Mouse (Mus musculus): ENCODE results near the gene Mettl14. TPM values are rescaled to one million over a fixed set of nuclear protein-coding genes. Genes with fewer than 3 reads are reported as not detected.

Mettl14 gene
- polyA plus RNA-seq, 1 experiment from 2014 or later = 6.9 TPM

DNA sequence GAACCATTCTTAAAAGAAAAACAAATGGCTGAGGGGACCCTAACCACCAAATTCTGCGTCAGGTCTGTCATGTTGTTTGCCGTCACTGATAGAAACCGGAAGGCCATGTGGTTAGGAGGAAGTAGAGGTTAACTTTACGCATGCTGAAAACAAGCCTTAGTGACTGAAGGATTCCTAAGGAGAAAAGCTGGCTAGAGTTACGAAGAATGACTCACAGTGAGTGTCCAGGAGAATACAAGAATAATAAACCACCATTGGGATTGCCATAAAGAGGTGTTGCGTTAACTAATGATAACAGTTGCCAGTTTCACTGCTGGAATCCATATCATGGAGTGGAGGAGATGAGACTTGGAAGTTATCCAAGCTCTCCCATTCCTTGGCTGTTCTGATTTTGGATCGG, 51.0 kb downstream of the Mettl14 start:
- 41% methylated on average over 7 of the region's 7 CpGs for WGBS (ENCODE audit: insufficient replicate concordance)
- Histone ChIP-seq H3K4me2 (ENCODE audit: low read depth, low read length) (no peak overlapping the region), H3K9ac (ENCODE audit: low read depth, low read length) (no peak overlapping the region), H3K4me1 (ENCODE audit: control insufficient read depth, low read depth, low read length) (no peaks in the 10 kb centered on the region), H3K4me3 (ENCODE audit: low read depth, low read length) (no peak overlapping the region), H3K9me3 (replicated peaks; ENCODE audit: control insufficient read depth, low read length) (no peaks in the 10 kb centered on the region), H3K27ac (ENCODE audit: low read length) (no peak overlapping the region), H3K27me3 (ENCODE audit: control insufficient read depth, insufficient read depth, low read depth, low read length) (no peaks in the 10 kb centered on the region), H3K36me3 (ENCODE audit: control insufficient read depth, insufficient read depth) (no peaks in the 10 kb centered on the region)
- no peak for ATAC-seq (ENCODE audit: low read depth)

- ATAC-seq (ENCODE audit: low read depth) = peak; percentile 81
- H3K9ac ChIP-seq (ENCODE audit: low read depth, low read length) = no peak overlapping the region
- H3K36me3 ChIP-seq (ENCODE audit: control insufficient read depth, insufficient read depth) = no peaks in the 10 kb centered on the region
- 24% methylated on average over 4 of the region's 4 CpGs for WGBS (ENCODE audit: insufficient replicate concordance)
- no peak overlapping the region for H3K27ac ChIP-seq (ENCODE audit: low read length)
- no peak overlapping the region for H3K4me2 ChIP-seq (ENCODE audit: low read depth, low read length)
- no peaks in the 10 kb centered on the region for H3K27me3 ChIP-seq (ENCODE audit: control insufficient read depth, insufficient read depth, low read depth, low read length)
- no peaks in the 10 kb centered on the region for H3K4me1 ChIP-seq (ENCODE audit: control insufficient read depth, low read depth, low read length)
- H3K9me3 ChIP-seq (replicated peaks; ENCODE audit: control insufficient read depth, low read length) = no peaks in the 10 kb centered on the region
- no peak overlapping the region for H3K4me3 ChIP-seq (ENCODE audit: low read depth, low read length)
Observed at GRCm38 (mm10) chr3:123333055-123333424, 52.9 kb downstream of the Mettl14 start.

GRCm38 (mm10) chr3:123332330-123333054, 53.4 kb downstream of the Mettl14 start:
- H3K4me2 ChIP-seq (ENCODE audit: low read depth, low read length) = no peak overlapping the region
- no peak overlapping the region for H3K9ac ChIP-seq (ENCODE audit: low read depth, low read length)
- no peak for ATAC-seq (ENCODE audit: low read depth)
- no peak overlapping the region for H3K4me3 ChIP-seq (ENCODE audit: low read depth, low read length)
- H3K9me3 ChIP-seq (replicated peaks; ENCODE audit: control insufficient read depth, low read length) = no peaks in the 10 kb centered on the region
- no peaks in the 10 kb centered on the region for H3K36me3 ChIP-seq (ENCODE audit: control insufficient read depth, insufficient read depth)
- WGBS (ENCODE audit: insufficient replicate concordance) = 64% methylated on average over 2 of the region's 2 CpGs
- H3K4me1 ChIP-seq (ENCODE audit: control insufficient read depth, low read depth, low read length) = no peaks in the 10 kb centered on the region
- no peak overlapping the region for H3K27ac ChIP-seq (ENCODE audit: low read length)
- no peaks in the 10 kb centered on the region for H3K27me3 ChIP-seq (ENCODE audit: control insufficient read depth, insufficient read depth, low read depth, low read length)

GRCm38 (mm10) chr3:123330221-123330620, 55.7 kb downstream of the Mettl14 start:
- no peaks in the 10 kb centered on the region for H3K36me3 ChIP-seq (ENCODE audit: control insufficient read depth, insufficient read depth)
- H3K9ac ChIP-seq (ENCODE audit: low read depth, low read length) = no peak overlapping the region
- no peaks in the 10 kb centered on the region for H3K9me3 ChIP-seq (replicated peaks; ENCODE audit: control insufficient read depth, low read length)
- H3K4me2 ChIP-seq (ENCODE audit: low read depth, low read length) = no peak overlapping the region
- H3K27ac ChIP-seq (ENCODE audit: low read length) = no peak overlapping the region
- 68% methylated on average over 4 of the region's 4 CpGs for WGBS (ENCODE audit: insufficient replicate concordance)
- H3K4me1 ChIP-seq (ENCODE audit: control insufficient read depth, low read depth, low read length) = no peaks in the 10 kb centered on the region
- ATAC-seq (ENCODE audit: low read depth) = no peak
- no peaks in the 10 kb centered on the region for H3K27me3 ChIP-seq (ENCODE audit: control insufficient read depth, insufficient read depth, low read depth, low read length)
- H3K4me3 ChIP-seq (ENCODE audit: low read depth, low read length) = no peak overlapping the region

DNA sequence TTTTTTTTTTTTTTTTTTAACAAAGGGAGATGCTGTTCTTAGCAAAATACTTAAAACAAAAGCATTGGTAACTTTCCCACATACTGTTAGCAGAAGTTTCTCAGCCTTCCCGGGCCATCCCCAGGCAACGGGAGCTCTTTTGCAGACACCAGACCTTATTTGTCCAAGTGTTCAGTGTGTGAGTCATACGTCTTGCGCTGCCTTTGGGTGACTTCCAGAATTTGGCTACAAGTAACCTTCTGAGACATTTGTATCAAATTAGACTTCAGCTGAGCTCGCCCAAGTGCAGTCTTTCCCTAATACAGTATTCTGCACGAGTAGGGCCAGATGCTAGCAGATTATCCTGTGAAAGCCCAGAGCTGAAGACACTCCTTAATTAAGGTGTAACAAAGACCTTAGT, 56.7 kb downstream of the Mettl14 start:
- Histone ChIP-seq H3K4me3 (ENCODE audit: low read depth, low read length) (no peak overlapping the region), H3K36me3 (ENCODE audit: control insufficient read depth, insufficient read depth) (no peaks in the 10 kb centered on the region), H3K27ac (ENCODE audit: low read length) (no peak overlapping the region), H3K4me2 (ENCODE audit: low read depth, low read length) (no peak overlapping the region), H3K9me3 (replicated peaks; ENCODE audit: control insufficient read depth, low read length) (no peaks in the 10 kb centered on the region), H3K4me1 (ENCODE audit: control insufficient read depth, low read depth, low read length) (no peaks in the 10 kb centered on the region), H3K27me3 (ENCODE audit: control insufficient read depth, insufficient read depth, low read depth, low read length) (no peaks in the 10 kb centered on the region), H3K9ac (ENCODE audit: low read depth, low read length) (no peak overlapping the region)
- 66% methylated on average over 6 of the region's 6 CpGs for WGBS (ENCODE audit: insufficient replicate concordance)
- no peak for ATAC-seq (ENCODE audit: low read depth)

- Histone ChIP-seq H3K4me3 (ENCODE audit: low read depth, low read length) (no peak overlapping the region), H3K9me3 (replicated peaks; ENCODE audit: control insufficient read depth, low read length) (no peaks in the 10 kb centered on the region), H3K36me3 (ENCODE audit: control insufficient read depth, insufficient read depth) (no peaks in the 10 kb centered on the region), H3K4me2 (ENCODE audit: low read depth, low read length) (no peak overlapping the region), H3K4me1 (ENCODE audit: control insufficient read depth, low read depth, low read length) (no peaks in the 10 kb centered on the region), H3K9ac (ENCODE audit: low read depth, low read length) (no peak overlapping the region), H3K27me3 (ENCODE audit: control insufficient read depth, insufficient read depth, low read depth, low read length) (no peaks in the 10 kb centered on the region), H3K27ac (ENCODE audit: low read length) (no peak overlapping the region)
- ATAC-seq (ENCODE audit: low read depth) = no peak
- 47% methylated on average over 4 of the region's 4 CpGs for WGBS (ENCODE audit: insufficient replicate concordance)
Observed at GRCm38 (mm10) chr3:123324326-123324725, 61.6 kb downstream of the Mettl14 start.

DNA sequence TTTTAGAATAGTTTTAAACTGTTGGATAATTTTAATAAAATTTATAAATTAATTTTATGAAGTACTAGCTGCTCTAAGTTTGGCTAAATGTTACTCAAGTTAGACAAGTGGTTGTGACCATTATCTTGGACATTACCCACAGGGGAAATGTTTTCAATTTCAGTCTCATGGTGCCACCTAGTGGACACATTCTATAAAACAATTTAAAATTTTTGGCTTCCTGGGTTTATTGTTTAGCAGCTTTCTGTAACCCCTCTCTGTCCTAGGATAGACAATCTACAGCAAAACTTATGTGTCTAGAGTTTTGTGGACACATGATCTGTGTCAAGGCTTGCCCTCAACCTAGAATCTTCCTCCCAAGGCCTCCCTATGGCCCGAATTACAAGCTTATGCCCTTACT, 63.8 kb downstream of the Mettl14 start:
- WGBS (ENCODE audit: insufficient replicate concordance) = 24% methylated on average over 1 of the region's 1 CpGs
- Histone ChIP-seq H3K9ac (ENCODE audit: low read depth, low read length) (no peak overlapping the region), H3K27me3 (ENCODE audit: control insufficient read depth, insufficient read depth, low read depth, low read length) (no peaks in the 10 kb centered on the region), H3K4me1 (ENCODE audit: control insufficient read depth, low read depth, low read length) (no peaks in the 10 kb centered on the region), H3K4me3 (ENCODE audit: low read depth, low read length) (no peak overlapping the region), H3K27ac (ENCODE audit: low read length) (no peak overlapping the region), H3K4me2 (ENCODE audit: low read depth, low read length) (no peak overlapping the region), H3K36me3 (ENCODE audit: control insufficient read depth, insufficient read depth) (no peaks in the 10 kb centered on the region), H3K9me3 (replicated peaks; ENCODE audit: control insufficient read depth, low read length) (no peaks in the 10 kb centered on the region)
- no peak for ATAC-seq (ENCODE audit: low read depth)

DNA sequence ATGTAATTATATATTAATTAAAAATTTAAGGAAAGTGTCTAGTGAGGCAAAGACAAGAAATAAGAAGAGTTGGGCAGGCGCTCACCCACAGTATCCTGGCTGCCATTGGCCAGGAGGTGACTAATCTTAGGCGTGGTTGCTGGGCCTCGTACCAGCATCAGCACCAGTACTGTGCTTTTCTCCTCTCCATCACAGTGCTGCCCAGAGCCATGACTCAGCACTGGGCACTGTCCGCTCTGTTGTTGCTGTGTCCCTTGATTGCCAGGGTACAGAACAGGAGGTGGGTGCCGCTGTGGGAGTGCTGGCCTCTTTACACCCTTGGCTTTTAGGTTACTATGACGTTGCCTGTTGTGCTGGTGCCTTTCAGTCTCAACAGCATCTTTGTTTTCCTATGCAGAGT, 64.3 kb downstream of the Mettl14 start:
- H3K27ac ChIP-seq (ENCODE audit: low read length) = no peak overlapping the region
- H3K9ac ChIP-seq (ENCODE audit: low read depth, low read length) = no peak overlapping the region
- H3K4me2 ChIP-seq (ENCODE audit: low read depth, low read length) = no peak overlapping the region
- no peaks in the 10 kb centered on the region for H3K27me3 ChIP-seq (ENCODE audit: control insufficient read depth, insufficient read depth, low read depth, low read length)
- H3K36me3 ChIP-seq (ENCODE audit: control insufficient read depth, insufficient read depth) = no peaks in the 10 kb centered on the region
- 62% methylated on average over 6 of the region's 6 CpGs for WGBS (ENCODE audit: insufficient replicate concordance)
- H3K4me1 ChIP-seq (ENCODE audit: control insufficient read depth, low read depth, low read length) = no peaks in the 10 kb centered on the region
- H3K9me3 ChIP-seq (replicated peaks; ENCODE audit: control insufficient read depth, low read length) = no peaks in the 10 kb centered on the region
- H3K4me3 ChIP-seq (ENCODE audit: low read depth, low read length) = no peak overlapping the region
- ATAC-seq (ENCODE audit: low read depth) = no peak

GRCm38 (mm10) chr3:123320341-123320740, 65.6 kb downstream of the Mettl14 start:
- Histone ChIP-seq H3K9ac (ENCODE audit: low read depth, low read length) (no peak overlapping the region), H3K36me3 (ENCODE audit: control insufficient read depth, insufficient read depth) (no peaks in the 10 kb centered on the region), H3K4me1 (ENCODE audit: control insufficient read depth, low read depth, low read length) (no peaks in the 10 kb centered on the region), H3K27ac (ENCODE audit: low read length) (no peak overlapping the region), H3K4me2 (ENCODE audit: low read depth, low read length) (no peak overlapping the region), H3K4me3 (ENCODE audit: low read depth, low read length) (no peak overlapping the region), H3K27me3 (ENCODE audit: control insufficient read depth, insufficient read depth, low read depth, low read length) (no peaks in the 10 kb centered on the region), H3K9me3 (replicated peaks; ENCODE audit: control insufficient read depth, low read length) (no peaks in the 10 kb centered on the region)
- ATAC-seq (ENCODE audit: low read depth) = no peak
- WGBS (ENCODE audit: insufficient replicate concordance) = 65% methylated on average over 9 of the region's 9 CpGs
